Mouse (Mus musculus): ENCODE measurements around the gene Pax2. TPM values are rescaled to one million over a fixed set of nuclear protein-coding genes. Genes with fewer than 3 reads are reported as not detected.

The Pax2 gene
- polyA plus RNA-seq, 1 experiment: not detected

DNA sequence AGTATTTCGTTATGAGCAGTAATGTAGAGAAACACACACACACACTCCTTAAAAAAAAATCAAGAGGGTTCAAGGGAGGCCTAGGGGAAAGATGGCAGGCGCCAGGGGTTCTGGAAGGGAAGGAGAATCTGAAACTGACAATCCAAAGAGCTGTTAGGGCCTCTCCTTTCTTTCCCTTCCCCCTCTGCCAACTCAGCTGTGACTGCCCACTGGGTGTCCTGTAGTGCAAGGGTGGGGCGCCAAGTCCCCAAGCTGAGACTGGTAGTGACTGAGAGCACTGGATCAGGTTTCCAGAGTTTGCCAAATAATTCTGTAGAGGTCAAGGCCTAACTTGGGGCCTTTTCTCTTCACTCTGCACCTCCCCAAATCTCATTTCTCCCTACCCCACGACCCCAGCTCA is 8.4 kb upstream of the Pax2 start:
- peaks cover 2% of the 10 kb centered on the region; the same call in 1 of the 2 replicates for H3K4me1 ChIP-seq (ENCODE audit: control insufficient read depth, insufficient read depth, low read length)
- TF ChIP-seq CTCF (IDR thresholded peaks at IDR 0.05; ENCODE audit: insufficient read depth, low read length): no peak
- TF ChIP-seq POLR2A (IDR thresholded peaks at IDR 0.05; ENCODE audit: borderline replicate concordance, extremely low read depth, low read depth, low read length): no peak
- WGBS: 26% methylated on average over 4 of the region's 4 CpGs
- H3K4me3 ChIP-seq (replicated peaks; ENCODE audit: extremely low read depth, low read depth, low read length): no peak overlapping the region
- DNase-seq: no peak

DNA sequence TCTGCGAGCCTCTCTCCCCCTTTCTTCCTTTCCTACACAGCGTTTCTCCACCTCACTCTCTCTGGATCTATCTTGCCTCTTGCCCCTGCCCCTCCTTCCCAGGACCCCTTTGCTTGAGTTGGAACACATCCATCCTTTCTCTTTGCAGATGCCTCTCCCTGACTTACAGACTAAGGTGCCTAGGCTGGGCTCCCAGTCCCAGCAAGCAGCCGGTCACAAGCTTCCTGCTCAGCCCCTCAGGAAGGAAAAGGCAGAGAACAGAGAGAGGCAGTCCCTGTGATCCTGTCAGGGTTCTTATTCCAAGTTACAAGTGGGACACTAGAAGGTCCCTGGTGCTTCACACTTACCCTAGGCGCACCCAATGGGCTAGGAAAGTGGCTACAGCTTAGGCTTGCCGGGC is 7.6 kb upstream of the Pax2 start:
- DNase-seq: no peak
- H3K4me3 ChIP-seq (replicated peaks; ENCODE audit: extremely low read depth, low read depth, low read length): no peak overlapping the region
- WGBS: 16% methylated on average over 5 of the region's 5 CpGs
- peaks cover 2% of the 10 kb centered on the region; the same call in 1 of the 2 replicates for H3K4me1 ChIP-seq (ENCODE audit: control insufficient read depth, insufficient read depth, low read length)
- TF ChIP-seq POLR2A (IDR thresholded peaks at IDR 0.05; ENCODE audit: borderline replicate concordance, extremely low read depth, low read depth, low read length): no peak
- no peak for TF ChIP-seq CTCF (IDR thresholded peaks at IDR 0.05; ENCODE audit: insufficient read depth, low read length)

DNA sequence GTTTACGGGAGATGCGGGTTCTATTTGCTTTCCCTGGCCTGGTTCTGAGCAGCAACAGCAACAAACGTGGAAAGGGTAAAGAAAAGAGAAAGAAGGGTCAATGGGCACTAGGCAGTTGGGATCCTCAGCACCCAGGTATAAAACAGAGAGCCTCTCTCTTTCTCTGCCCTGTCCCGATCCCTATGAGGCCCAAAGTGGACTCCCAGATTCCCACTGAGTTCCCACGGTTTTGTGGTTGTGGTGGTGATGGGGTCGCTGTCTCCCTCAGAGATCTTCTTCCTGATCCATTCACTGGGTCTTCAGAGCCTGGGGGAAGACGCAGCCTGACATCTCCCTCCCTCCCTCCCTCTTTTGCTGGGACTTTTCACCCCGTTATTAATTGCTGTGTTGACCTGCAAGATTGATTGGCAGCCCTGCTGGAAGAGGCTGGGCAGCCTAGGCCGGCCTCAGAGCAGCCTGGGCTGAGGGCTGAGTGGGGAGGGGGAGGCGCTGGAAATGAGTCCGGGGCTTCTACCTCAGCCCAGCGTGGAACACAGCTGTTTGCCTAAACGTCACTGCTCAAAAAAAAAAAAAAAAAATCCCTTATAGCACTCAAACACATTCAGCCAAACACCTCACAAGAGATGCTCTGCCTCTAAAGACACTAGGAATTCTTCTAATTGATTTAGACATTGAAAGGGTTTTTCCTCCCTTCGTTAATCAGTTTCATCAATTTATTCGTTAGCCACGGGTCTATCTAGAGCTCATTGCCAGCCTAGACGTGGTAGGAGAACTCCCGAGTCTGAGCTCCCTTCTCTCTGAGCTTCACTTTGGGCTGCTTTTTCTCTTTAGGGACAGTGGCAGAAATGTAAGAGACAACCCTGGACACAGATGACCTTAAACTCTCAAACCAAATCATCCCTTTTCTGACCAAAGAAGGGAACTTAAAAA is 6.5 kb upstream of the Pax2 start:
- 8% methylated on average over 18 of the region's 18 CpGs for WGBS
- no peak for DNase-seq
- Histone ChIP-seq H3K4me3 (replicated peaks; ENCODE audit: extremely low read depth, low read depth, low read length) (no peak overlapping the region), H3K4me1 (ENCODE audit: control insufficient read depth, insufficient read depth, low read length) (peaks cover 2% of the 10 kb centered on the region; the same call in 1 of the 2 replicates)
- no peak for TF ChIP-seq CTCF (IDR thresholded peaks at IDR 0.05; ENCODE audit: insufficient read depth, low read length)
- no peak for TF ChIP-seq POLR2A (IDR thresholded peaks at IDR 0.05; ENCODE audit: borderline replicate concordance, extremely low read depth, low read depth, low read length)

DNA sequence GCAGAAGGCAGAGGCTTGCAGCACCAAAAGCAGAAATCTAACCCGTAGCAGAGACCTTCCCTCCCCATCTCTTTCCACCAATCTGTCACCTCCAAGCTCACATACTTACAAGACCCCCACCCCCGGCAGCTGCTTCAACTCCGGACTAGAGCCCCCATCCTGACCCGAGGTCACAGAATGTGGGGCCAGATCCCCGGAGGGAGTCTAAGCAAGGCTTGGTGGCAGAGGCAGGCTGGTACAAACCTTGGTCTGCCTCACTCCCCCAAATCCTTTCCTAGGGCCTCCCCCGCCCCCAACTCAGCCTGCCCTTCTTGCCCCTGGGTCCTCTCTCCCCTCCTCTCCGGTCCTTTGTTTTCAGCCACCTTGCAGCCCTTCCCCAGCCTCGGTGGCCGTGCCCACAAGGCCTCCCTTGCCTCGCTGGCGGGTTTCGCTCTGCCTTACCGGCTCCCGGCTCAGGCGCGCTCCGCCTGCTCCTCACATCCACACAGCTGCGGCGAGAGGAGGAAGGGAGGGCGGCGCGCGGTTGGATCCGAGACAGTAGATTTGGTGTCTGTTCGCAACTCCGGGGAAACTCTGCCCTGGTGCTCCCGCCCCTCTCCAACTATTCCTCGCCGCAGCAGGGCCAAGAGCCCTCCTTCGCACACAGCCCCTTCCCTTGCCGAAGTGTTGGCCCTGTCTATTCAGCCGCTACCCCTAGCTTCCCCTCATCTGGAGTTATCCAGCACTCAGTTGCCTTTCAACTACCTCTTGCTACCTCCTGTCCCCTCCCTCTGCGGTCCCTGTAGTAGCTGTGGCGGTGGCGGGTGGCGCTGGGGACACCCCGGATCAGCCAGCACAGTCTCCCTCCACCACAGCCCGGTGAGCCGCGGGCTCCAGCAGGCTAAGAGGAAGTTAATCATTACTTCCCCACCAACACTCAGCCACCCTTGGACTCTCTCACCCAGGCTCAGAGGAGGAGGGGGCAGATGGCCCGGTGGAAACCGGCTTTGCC is 5.5 kb upstream of the Pax2 start:
- DNase-seq: no peak
- H3K4me1 ChIP-seq (ENCODE audit: control insufficient read depth, insufficient read depth, low read length): peaks cover 2% of the 10 kb centered on the region; the same call in 1 of the 2 replicates
- TF ChIP-seq CTCF (IDR thresholded peaks at IDR 0.05; ENCODE audit: insufficient read depth, low read length): no peak
- no peak for TF ChIP-seq POLR2A (IDR thresholded peaks at IDR 0.05; ENCODE audit: borderline replicate concordance, extremely low read depth, low read depth, low read length)
- no peak overlapping the region for H3K4me3 ChIP-seq (replicated peaks; ENCODE audit: extremely low read depth, low read depth, low read length)
- 2% methylated on average over 42 of the region's 42 CpGs for WGBS

DNA sequence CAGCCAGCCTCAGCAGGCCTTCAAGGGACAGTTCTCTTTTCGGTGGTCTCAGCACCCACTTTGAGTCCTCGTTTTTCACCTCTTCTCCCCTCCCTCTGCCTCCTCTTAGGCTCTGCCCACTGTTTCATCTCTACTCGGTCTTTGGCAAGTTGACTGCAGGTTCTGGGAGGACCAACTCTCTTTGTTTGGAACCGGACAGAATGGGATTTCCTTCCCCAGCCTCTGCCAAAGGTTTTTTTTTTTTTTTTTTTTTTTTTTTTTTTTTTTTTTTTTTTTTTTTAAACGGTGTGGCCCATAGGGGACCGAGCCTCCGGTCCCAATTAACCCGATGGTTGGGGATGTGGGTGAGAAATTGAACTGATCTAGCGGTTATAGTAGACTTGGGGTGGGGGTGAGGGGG is 4.8 kb upstream of the Pax2 start:
- peaks cover 2% of the 10 kb centered on the region; the same call in 1 of the 2 replicates for H3K4me1 ChIP-seq (ENCODE audit: control insufficient read depth, insufficient read depth, low read length)
- no peak overlapping the region for H3K4me3 ChIP-seq (replicated peaks; ENCODE audit: extremely low read depth, low read depth, low read length)
- DNase-seq: no peak
- under 1% methylated on average over 9 of the region's 9 CpGs for WGBS
- TF ChIP-seq CTCF (IDR thresholded peaks at IDR 0.05; ENCODE audit: insufficient read depth, low read length) (no peak), POLR2A (IDR thresholded peaks at IDR 0.05; ENCODE audit: borderline replicate concordance, extremely low read depth, low read depth, low read length) (no peak)

DNA sequence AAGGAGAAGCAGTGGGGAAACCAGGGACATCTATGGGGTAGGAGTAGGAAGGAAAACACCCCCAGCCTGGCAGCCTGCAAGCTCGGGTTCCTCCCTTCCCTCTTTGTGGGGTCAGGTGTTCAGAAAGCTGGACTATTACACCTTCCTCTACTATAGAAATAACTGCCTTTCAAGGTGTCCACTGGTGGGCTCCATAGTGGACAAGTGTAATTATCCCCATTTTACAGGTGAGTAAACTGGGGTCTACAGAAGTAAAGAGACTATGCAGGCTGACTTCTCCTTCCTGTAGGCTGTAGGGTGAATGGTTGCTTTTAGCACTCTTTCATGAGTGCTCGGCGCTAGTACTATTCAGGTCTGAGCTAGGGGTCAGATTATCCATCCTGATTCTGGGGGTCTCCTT is 4.3 kb upstream of the Pax2 start:
- WGBS: 13% methylated on average over 3 of the region's 3 CpGs
- H3K4me3 ChIP-seq (replicated peaks; ENCODE audit: extremely low read depth, low read depth, low read length): no peak overlapping the region
- DNase-seq: no peak
- TF ChIP-seq CTCF (IDR thresholded peaks at IDR 0.05; ENCODE audit: insufficient read depth, low read length) (no peak), POLR2A (IDR thresholded peaks at IDR 0.05; ENCODE audit: borderline replicate concordance, extremely low read depth, low read depth, low read length) (no peak)
- H3K4me1 ChIP-seq (ENCODE audit: control insufficient read depth, insufficient read depth, low read length): peaks cover 2% of the 10 kb centered on the region; the same call in 1 of the 2 replicates

DNA sequence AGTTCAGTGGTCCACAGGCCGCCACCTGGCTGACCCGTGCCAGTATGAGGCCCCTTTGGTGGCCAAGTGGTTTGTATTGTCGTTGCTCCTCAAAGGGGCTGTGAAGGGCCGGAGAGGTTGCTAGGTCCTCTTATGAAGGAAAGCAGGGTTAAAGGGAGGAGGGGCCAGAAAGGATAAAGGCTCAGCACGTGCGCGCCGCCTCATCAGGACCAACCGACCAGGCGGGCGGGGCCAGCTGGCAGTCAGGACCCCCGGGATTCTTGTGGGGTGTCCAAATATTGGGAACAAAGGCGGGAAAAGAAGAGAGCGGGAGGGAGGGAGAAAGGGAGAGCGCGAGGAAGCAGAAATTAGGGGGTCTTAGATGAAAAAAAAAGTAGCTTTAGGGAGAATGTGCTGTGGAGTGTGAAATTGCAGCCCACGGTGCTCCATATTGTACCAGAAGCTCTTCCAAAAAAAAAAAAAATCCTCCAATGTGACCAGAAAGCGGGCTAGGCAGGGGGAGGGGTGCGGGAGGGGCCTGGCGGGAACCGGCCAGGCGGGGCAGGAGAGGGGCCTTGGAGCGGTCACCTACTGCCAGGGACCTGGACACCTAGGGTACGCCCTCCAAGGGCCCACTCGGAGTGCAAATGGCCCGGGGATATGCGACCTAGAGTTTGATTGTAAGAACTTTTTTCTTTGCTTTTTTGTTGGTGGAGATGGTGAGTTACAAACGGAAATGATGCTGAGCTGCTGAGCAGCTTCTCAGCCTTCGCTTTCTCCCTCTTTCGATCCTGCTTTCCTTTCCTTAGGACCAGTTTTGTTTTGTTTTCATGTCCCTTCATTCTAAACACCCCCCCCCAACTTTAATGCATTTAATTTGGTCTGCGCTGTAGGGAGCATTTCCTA is 3.5 kb upstream of the Pax2 start:
- WGBS: 5% methylated on average over 31 of the region's 31 CpGs
- DNase-seq: no peak
- no peak for TF ChIP-seq POLR2A (IDR thresholded peaks at IDR 0.05; ENCODE audit: borderline replicate concordance, extremely low read depth, low read depth, low read length)
- no peak for TF ChIP-seq CTCF (IDR thresholded peaks at IDR 0.05; ENCODE audit: insufficient read depth, low read length)

DNA sequence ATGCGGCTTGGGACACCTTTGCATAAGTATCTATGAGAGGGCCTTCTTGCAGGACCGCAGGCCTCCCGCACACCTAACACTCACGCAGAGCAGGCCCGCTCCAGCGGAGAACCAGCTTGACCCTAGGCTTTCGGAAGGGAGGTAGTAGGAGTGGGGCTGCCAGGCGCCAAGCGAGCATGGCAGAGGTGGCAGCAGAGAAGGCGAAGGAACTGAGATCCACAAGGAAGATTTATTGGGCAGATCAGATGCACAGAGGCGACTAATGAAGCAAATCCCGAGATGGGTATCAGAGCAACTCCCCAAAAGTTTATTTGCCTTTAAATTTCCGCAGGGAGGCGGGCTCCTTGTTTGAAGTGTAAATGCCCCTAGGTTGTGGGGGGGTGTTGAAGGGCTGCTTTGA is 2.5 kb upstream of the Pax2 start:
- Histone ChIP-seq H3K4me3 (replicated peaks; ENCODE audit: extremely low read depth, low read depth, low read length) (no peak overlapping the region), H3K4me1 (ENCODE audit: control insufficient read depth, insufficient read depth, low read length) (peaks cover 2% of the 10 kb centered on the region; the same call in 1 of the 2 replicates)
- no peak for DNase-seq
- no peak for TF ChIP-seq CTCF (IDR thresholded peaks at IDR 0.05; ENCODE audit: insufficient read depth, low read length)
- TF ChIP-seq POLR2A (IDR thresholded peaks at IDR 0.05; ENCODE audit: borderline replicate concordance, extremely low read depth, low read depth, low read length): no peak
- WGBS: 11% methylated on average over 14 of the region's 14 CpGs

More for the DNA sequence above, 3.5 kb upstream of the Pax2 start:
- no peak overlapping the region for H3K4me3 ChIP-seq (replicated peaks; ENCODE audit: extremely low read depth, low read depth, low read length)
- peaks cover 2% of the 10 kb centered on the region; the same call in 1 of the 2 replicates for H3K4me1 ChIP-seq (ENCODE audit: control insufficient read depth, insufficient read depth, low read length)
